Mouse (Mus musculus) left cerebral cortex, adult 11 months (tissue): ENCODE results near the gene Igsf3.

ENCODE experiments used
- DNase-seq: peaks from one replicate; pipeline ENCODE4 v3.0.0; 2022; ENCODE audit warnings: low spot score

The Igsf3 gene

DNA sequence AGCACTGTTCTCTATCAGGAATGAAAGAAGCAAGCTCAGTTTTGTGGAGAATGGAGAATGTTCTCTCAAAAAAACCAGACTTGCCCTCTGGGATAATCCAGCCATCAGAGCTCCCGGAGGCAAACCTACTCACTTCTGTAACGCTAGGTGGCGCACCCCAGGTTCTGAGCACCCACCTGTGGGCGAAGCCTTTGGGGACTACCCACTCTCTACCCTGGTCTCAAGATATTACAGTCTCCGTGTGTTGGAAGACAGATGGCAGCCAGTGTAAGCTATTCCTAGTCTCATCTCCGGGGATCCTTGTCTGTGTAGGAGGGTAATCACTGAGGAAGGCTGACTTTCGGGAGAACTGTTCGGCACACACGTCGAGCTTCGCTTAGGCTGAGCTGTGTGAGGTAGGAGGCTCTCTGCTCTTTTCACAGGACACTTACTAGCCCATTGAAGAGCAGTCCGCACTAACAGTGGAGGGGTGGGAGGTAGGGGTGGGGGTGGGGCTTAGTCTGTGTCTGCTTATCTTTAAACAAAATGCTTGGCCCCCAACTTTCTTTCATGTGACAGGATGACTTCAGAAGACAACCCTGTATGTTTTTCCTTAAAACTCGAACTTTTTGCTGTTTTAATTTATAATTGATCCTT lies 4.4 kb upstream of the Igsf3 start:
- peak; percentile 76 for DNase-seq

DNA sequence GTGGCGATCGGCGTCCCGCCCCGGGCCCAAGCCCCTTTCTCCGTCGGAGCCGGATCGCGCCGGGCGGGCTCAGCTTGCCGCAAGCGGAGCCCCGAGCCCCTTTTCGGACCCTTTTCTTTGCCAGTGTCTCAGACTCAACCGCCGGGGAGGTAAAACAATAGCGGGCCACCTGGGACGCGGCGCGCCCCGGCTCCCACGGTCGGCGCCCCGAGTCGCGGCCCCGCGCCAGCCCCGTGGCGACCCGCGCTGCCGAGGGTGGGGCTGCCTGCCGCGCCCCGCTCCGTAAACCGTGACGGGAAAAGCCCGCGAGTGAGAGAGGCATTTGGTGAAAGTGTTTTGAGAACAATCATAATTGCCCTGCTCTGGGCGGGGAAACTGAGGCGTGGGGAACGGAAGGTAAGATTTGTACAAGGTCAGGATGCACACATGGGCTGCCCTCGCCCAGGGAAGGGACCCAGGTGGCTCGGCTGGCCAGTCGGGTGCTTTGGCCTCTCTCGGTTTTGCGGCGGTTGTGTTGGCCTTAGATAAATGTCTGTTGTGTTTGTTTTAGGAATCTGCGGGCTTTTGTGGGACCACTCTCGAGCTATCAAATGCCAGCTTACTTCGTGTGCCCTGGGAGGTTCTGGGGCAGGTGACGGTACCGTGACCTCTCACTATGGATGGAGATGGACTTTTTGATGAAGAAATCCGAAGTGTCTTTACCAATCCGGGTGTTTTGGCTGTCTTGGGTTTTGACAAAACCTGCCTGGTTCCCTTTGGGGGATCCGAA lies 557 bp downstream of the Igsf3 start:
- DNase-seq, result no peak

DNA sequence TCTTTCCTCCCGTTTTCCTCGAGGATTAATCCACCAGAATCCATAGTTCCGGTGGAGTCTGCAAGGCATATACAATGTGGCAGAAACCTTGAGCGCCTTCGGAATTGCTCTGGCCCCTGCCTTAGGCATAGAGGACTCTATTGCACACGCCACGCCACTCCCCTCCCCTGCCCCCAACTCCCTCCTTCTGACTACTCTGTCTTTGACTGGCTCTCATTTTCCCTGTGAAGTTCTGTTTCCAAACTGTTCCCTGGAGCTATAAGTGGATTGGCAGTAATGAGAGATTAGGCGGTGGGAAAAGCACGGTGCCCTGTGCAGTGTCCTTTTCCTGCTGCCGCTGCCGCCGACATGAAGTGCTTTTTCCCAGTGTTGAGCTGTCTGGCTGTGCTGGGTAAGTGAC lies 1.2 kb downstream of the Igsf3 start:
- DNase-seq, result no peak

DNA sequence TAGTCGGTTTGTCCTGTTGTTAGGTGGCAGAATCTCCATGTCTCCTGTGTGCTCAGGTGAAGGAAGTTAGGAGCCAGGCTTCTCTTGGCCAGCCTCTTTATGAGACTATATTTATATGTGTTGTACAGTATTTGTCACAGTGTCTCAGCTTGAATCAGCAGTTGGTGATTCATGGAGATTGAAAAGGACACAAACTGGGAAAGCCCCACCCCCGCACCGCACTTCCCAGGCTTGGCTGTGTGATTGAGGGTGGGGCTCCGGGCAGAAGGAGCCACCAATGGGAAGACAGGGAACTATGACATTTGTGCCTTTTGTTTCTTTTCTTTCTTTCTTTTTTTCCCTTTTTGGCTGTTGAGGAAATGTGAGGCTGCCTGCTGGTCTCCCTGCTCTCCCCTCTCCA lies 2.9 kb downstream of the Igsf3 start:
- peak; percentile 47 for DNase-seq

DNA sequence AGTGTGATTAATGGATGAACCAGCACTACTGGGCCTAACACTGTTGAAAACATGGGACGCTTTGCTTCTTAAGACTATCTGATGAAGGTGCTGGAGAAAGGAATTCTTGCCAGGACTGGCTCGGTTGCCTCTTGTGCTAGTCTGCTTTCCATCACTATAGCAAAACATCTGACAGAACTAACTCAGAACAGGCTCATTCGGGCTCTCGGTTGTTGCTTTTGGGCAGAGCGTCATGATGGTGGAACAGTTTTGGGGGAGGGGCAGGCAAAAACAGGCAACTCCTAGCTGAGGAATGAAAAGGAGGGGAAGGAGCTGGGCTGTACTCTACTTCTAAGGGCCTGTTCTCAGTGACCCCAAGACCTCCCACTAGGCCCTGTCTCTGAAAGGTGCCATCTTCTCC lies 4.8 kb downstream of the Igsf3 start:
- DNase-seq, result no peak

DNA sequence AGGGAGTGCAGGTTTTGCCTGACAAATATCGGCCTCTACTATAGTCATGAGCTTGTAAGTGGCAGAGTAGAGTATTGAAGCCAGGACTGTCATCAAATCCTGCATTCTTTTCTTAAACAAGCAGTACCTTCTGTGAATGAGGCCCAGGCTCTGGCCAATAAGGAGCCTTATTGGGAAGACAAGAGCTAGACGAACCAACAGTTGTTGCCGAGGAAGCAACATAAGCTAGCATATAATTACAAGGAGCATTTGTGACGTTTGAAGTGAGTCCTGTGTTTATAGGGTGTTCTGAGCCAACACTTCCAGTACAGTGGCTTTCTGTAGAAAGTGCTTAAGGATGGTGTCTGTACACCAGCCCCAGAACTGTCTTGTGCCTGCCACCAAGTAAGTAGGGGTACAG lies 5.9 kb downstream of the Igsf3 start:
- DNase-seq, result no peak

DNA sequence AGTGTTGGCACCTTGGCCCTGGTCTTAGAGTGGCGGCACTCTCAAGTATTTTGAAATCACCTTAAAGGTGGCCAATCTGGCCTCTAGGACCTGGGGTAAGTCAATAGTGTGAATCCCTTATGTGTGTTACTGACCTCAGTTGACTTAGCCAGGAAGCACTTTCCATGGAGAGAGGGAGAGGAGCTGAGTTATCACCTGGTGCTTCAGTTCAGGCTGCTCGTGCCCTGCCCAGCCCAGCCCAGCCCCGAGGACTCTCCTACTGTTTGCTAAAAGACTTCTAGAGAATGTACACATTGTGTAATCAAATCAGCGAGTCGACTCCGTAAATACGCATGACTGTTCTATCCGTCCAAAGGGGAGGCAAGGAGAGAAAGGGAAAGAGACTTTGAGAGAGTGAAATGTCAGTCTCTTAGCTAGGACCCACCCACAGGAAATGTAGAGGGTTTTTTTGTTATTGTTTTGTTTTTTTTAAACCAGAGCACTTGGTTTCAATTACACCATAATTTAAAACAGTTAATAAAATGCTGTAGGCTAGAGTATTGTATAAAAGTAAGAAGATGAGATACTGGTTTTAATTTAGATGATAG lies 9.6 kb downstream of the Igsf3 start:
- DNase-seq, result no peak

DNA sequence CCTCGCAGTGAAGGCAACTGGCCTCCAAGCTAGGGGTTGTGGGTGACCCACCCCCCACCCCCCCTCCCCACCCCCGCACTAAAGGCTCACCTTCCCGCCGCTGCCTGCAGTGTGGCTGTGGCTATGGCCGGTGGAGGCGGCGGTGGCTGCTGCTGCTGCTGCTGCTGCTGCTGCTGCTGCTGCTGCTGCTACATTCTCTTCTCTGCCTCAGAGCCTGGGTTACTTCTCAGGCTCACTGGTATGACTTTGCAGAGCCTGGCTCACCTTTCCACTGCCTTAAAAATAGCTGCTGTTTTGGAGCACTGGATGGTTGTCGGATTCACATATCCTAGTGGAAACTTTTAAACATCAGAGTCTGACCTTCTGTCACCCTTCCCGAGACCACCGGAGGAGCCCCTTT lies 11.0 kb downstream of the Igsf3 start:
- DNase-seq, result no peak

DNA sequence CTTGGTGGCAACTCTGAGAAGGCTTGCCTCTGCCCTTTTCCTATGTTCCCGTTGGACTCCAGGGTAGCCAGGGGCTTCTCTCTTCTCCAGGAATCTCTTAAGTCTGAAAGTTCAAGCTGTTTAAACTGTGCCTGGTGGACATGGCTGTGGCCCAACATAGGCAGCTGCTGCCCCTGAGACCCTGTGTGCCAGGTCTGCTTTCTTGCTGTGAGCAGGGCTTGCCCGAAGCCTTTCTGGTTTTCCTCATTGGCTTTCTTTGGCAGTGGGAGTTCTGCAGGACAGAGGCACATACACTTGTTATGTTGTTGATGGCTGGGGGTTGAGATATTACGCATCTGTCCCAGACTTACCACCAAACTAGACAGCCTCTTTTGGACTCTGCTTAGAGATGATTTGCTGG lies 12.7 kb downstream of the Igsf3 start:
- no peak for DNase-seq

DNA sequence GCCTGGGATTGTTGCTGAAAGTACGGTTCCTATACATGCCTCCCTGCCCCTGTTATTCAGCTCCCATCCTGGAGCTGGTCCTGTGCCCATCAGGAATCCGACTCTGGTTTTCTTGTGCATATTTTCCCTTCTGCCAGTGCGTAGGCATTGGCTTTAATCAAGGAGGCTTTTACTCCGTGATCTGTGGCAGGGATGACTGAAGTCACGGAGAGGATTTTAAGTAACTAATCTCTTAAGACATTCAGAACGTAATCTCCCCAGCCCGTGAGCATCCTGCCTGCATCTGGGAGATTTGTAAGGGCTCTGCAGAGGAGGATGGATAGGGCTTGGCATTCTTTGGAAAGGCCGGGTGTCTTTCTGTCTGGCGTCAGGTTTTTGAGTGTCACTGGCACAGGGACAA lies 13.6 kb downstream of the Igsf3 start:
- no peak for DNase-seq

DNA sequence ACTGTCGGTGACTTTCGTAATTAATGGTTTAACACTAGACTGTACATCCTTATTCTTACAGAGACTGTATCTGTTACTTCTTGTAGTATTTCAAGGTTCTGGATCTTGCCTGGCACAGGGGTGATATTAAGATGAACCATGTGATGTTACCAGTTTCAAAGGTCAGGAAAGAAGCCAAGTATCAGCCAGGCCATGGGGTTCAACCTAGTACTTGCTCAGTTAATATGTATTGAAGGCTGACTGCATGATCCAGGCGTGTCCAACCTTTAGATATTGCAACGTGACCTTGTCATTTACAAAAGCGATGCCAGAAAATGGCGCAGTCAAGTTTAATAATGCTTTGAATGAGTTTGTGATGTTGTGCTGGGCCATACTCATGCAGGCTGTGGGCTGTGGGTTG lies 15.1 kb downstream of the Igsf3 start:
- no peak for DNase-seq

DNA sequence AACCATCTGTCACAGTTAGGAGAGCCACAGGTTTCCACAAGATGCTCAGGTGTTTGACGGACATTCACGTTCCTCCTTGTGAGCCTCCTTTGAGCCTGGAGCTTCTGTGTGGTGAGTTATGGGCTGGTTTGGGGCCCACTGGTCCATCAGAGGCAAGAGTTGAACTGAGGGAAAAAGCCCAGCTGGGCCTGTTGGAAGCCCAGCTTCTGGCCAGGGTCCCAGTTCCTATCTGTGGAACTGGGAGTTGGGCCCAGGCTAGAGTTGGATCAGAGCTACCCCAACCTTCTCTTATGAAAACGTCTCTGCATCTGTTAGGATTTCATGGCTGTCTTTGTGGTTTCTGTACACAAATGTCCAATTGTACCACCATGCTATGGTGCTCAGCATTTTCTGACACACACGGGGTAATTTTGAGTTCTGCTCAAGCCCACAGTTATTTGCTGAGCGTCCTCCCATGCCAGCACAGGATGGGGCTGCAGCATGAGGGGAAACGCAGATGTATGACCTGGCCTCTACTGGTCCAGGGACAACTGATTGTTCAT lies 16.3 kb downstream of the Igsf3 start:
- no peak for DNase-seq

DNA sequence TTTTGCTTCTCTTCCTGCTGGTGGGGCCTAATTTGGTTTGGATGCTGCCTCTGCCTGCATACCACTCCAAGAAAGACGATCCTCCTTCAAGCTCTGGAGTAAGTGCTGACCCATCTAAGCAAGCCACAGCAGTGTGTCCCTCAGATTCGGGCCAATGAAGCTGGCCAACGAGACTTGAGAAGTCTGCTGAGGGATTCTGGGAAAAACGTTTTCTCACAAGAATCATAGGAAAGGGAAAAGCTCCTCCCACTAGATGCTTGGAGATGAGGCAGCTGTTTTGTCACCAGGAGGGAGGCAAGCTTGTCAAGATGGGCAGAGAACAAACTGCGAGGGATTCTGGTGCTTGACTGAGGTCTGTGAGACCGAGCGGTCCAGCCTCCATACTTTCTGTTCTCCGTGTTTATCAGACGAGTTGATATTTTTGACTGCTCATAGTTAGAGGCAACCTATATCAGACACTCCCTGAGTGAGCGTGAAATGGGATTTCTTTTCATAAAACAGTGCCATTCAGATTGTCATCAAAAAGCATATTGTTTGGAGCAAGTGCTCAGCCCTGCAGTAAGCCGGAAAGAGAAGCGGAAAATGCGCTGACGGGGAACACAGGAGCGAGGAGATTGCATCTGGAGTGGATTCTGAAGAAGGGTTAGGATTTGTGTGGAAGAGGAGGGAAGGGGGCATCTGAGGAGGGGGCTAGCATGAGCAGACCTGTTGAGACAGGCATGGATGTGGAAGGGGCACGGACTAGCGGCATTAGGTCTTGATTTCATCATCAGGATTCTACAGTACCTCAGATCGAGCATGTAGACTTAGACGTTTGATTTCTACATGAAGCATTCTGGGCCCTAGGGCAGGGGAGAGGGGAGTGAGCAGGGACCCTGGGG lies 17.0 kb downstream of the Igsf3 start:
- no peak for DNase-seq

DNA sequence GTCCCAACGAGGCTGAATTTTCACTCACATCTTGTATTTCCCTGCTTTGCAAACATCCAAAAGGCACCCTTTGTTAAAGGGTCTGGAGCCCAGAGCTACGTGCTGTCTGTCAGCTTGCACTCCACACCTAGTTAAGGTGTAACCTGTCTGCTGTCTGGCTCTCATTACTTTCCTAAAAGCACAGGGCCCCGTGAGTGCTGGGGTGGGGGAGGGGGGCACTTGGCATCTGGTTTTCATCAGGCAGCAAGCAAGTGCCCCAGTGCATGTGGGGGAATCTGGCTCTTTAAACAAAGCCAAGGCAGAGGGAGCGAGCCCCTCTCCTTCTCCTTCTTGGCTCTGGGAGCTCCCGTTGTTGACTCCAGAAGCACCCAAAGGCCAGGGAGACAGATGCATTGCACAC lies 18.5 kb downstream of the Igsf3 start:
- no peak for DNase-seq

DNA sequence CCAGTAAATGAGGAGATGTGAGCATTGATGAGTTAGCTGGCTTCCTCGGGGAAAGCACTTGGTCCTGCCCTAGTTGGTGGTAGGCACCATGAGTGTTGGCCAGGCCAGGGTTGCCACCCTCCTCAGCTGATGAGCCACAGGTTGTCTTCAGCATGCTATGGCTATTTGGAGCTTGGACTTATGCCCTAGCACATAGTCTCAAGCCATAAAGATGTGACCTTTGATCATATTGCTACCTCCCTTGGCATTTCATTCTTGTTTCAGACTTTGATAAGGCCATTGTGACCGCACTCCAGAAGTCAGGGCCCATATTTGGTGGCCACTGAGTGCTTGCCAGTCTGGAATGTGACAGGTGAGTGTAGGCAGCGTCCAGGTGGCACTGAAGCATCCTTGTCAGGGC lies 19.2 kb downstream of the Igsf3 start:
- DNase-seq, result no peak

DNA sequence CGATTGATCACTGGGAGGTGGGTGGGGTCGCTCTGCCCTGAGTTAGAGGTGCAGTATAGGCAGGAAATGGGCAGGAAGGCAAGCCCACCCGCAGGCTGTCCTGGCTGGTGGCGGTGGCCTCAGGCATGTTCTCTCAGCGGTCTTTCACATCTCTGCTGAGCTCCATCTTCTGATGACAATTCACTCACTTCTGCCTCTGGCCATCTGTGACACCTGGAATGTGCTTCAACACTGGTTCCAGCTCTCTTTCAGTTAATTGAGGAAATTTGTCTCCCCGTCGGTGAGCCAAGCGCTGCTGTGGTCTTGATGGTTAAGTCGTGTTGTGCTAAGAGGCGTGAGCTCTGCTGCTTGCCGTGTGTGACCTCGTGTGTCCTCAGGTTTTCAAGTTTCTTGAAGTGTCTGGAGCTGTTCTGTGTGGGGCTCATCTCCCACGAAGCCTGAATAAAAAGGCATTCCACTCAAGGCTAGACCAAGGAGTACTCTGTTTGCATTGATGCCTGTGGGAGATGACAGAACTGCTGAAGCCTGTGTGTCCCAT lies 19.9 kb downstream of the Igsf3 start:
- DNase-seq, result no peak

DNA sequence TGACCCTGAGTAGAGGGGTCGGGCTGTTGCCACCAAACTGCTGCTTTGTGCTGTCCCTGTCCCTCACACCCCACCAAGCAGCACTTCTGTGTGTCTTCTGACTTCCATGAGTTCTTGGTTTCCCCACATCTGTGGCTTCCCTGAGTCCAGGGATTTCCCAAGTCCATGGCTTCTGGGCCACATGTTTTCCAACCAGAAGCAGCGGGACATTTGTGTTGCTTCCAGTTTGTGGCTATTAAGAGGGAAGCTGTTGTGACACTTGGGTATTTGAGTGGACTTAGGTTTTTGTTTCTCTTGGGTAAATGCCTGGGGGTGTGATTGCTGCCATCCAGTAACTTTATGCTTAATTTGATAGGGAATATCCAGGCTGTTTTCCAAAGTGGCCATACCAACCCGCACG lies 20.5 kb downstream of the Igsf3 start:
- no peak for DNase-seq

DNA sequence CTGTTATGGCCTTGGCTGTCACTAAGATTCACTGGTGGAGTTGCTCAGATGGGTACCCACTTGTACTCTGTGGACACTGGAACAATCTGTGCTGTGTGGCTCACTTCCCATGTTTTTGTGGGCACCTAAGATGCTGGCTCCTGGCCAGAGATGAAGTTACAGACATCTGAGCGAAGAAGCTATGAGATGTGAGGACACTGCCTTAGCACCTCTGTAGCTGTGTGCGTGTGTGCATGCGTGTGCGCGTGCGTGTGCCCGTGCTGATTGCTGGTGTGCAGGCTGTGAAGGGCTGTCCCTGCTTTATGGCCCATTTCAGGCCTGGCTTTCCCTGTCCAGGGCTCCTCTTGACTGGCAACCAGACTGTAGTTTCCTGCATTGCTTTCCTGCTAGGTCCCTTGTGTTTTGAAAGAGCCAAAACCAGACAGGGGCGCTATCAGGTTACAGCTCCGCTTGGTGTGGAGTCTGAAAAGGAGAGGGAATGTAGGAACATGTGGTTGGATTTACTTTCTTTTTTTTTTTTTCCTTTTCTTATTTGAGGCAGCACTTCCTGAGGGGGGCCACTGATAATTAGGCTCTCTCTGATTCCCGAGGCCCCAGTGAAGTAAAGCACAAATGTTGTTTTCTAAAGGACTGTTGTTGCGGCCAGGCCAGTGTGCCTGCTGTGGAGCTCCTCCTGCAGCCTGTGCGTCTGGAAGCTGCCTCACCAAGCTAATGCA lies 21.3 kb downstream of the Igsf3 start:
- no peak for DNase-seq

DNA sequence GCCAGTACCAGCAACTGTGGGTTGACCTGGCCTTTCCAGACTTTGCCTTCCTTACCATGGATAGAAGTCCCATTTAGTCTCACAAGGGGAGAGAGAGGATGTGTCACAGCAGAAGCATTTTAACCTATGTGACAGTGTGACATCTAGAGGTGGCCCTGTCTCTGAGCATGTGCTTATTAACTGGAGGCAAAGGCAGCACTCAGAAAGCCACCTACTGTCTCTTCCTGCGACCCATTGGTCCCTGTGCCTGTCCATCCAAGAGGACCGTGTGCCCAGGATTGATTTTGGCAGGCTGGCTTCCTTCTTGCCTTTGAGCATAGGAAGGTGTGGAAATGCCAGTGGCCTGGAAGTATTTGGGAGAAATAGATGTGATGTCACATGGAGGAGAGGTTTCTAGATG lies 22.0 kb downstream of the Igsf3 start:
- no peak for DNase-seq

DNA sequence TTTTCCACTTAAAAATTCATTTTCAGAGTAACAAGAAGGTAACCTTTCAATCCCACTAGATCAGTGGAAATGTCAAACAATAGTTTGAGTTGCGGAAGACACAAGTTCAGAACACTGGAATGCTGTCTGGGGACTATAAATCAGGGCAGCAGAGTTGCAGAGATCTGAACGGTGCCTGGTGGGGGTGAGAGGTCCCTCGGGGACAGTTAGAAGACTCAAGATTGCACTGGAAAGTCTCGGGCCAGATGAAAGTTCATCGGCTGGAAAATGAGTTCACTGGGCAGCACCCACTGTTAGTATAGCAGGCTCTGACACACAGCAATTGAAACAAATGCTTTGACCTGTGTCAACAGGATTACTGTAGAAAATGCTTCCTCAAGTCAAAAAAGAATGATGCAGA lies 24.6 kb downstream of the Igsf3 start:
- DNase-seq, result no peak

DNA sequence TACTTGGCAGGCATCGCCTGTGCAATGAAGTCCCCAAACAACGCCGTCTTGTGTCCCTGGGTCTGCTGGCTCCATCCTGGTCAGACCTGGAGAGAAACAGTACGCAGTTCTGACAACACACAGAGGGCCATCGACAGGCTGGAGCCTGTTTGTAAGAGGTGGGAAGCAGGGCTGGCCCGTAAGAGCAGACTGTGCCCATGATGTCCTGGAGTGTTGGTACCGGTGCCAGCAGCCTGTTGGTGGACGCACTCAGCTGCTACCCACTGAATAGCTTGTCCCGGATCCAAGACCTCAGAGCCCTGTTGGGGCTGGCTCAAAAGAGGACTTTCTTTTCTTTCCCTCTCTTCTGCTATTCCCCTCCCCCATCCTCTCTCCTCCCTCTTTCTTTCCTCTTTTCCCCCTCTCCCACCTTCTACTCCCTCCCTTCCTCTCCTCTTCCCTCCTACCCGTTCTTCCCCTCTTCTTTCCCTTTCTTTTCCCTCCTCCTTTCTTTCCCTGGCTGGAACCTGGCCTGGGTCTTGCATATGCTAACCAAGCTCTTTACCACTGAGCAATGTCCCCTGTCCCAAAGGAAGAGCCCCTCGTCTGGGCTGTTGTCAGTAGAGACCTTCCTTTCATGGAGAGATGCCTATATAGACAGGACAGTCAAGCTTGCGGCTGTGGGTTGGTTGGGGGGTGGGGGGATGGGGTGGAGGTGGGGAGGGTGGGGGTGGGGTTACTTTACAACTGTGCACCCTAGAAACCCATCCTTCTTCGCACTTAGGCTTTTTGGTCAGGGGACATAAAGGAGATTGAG lies 27.9 kb downstream of the Igsf3 start:
- DNase-seq, result no peak
